Mouse (Mus musculus) cortical plate, adult 2 months (tissue): Measurements from ENCODE around the gene Frmd8. TPM values are rescaled to one million over a fixed set of nuclear protein-coding genes. Genes with fewer than 3 reads are reported as not detected.

Experiments
- H3K27ac ChIP-seq: fragments of 200-500 bp; 2 replicates; pipeline ENCODE4 v1.5.1; 2012; ENCODE audit warnings: low read length, control low read depth, inconsistent platforms; ENCODE audit not compliant: insufficient read depth
- H3K4me1 ChIP-seq: fragments of 200-500 bp; 2 replicates; pipeline ENCODE4 v1.6.1; 2011; ENCODE audit warnings: low read length; ENCODE audit not compliant: control insufficient read depth, insufficient read depth
- H3K4me3 ChIP-seq: fragments of 200-500 bp; 2 replicates; pipeline ENCODE4 v1.5.1; 2011; ENCODE audit warnings: mild to moderate bottlenecking, low read length, control low read depth; ENCODE audit not compliant: insufficient read depth
- CTCF ChIP-seq: fragments of 200-500 bp; IDR thresholded peaks from 2 replicates; pipeline ENCODE4 v1.5.1; 2011; ENCODE audit warnings: mild to moderate bottlenecking, control low read depth, low read length; ENCODE audit not compliant: insufficient read depth; ENCODE audit errors: extremely low read depth
- POLR2A ChIP-seq: fragments of 200-500 bp; IDR thresholded peaks from 2 replicates; pipeline ENCODE4 v1.6.1; 2011; ENCODE audit warnings: mild to moderate bottlenecking, low read length, control low read depth; ENCODE audit not compliant: insufficient read depth; ENCODE audit errors: extremely low read depth
- polyA plus RNA-seq: library from polyadenylated mRNA; depleted of rRNA; stranded (reverse); fragments of >200 nt; gene quantifications from 2 replicates; pipeline ENCODE4 v1.2.3, GENCODE M21; 2012; rRNA removed

Frmd8 gene
- polyA plus RNA-seq, 1 experiment: 22.1 TPM

- Histone ChIP-seq H3K27ac (peak overlapping the region; percentile 98), H3K4me3 (no peak overlapping the region)
Measured at GRCm38 (mm10) chr19:5804371-5804899, 70.6 kb downstream of the Frmd8 start.

DNA sequence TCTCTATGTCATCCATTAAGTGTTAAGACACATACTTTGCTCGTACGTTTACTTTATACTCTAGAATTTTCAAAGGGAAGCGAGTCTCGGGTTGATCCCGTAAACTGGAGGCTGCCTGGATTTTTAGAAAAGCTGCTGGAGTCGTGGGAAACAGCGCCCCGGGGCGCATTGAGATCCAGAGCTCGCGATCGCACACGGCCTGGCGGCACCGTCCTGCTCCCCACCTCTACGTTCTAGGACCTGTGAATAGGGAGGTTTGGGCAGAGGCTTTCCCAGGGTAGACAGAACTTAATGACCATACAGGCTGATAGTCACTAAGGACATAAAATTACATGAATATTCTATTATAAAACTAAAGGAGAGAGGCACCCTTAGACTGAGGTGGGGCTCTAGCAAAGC, 71.2 kb downstream of the Frmd8 start:
- TF ChIP-seq POLR2A (no peak), CTCF (no peak)
- Histone ChIP-seq H3K4me3 (peak overlapping the region; percentile 100; the same call in 1 of the 2 replicates), H3K27ac (peak overlapping the region; percentile 98), H3K4me1 (peaks cover 14% of the 10 kb centered on the region)

More at GRCm38 (mm10) chr19:5804371-5804899, 70.6 kb downstream of the Frmd8 start:
- TF ChIP-seq POLR2A (no peak), CTCF (no peak)
- peaks cover 17% of the 10 kb centered on the region for H3K4me1 ChIP-seq

- TF ChIP-seq POLR2A (peak; percentile 57), CTCF (no peak)
- H3K4me3 ChIP-seq: peak overlapping the region; percentile 100
- peaks cover 12% of the 10 kb centered on the region for H3K4me1 ChIP-seq
- peak overlapping the region; percentile 100 for H3K27ac ChIP-seq
Measured at GRCm38 (mm10) chr19:5803041-5803880, 71.8 kb downstream of the Frmd8 start.

GRCm38 (mm10) chr19:5802787-5803040, 72.4 kb downstream of the Frmd8 start:
- TF ChIP-seq CTCF (no peak), POLR2A (no peak)
- Histone ChIP-seq H3K4me1 (peaks cover 12% of the 10 kb centered on the region), H3K4me3 (peak overlapping the region; percentile 100), H3K27ac (peak overlapping the region; percentile 100)

GRCm38 (mm10) chr19:5802011-5802786, 72.9 kb downstream of the Frmd8 start:
- Histone ChIP-seq H3K4me1 (peaks cover 12% of the 10 kb centered on the region), H3K27ac (peak overlapping the region; percentile 100), H3K4me3 (peak overlapping the region; percentile 100)
- TF ChIP-seq CTCF: no peak
- peak; percentile 100 for TF ChIP-seq POLR2A

- TF ChIP-seq POLR2A (no peak), CTCF (no peak)
- Histone ChIP-seq H3K4me3 (peak overlapping the region; percentile 100), H3K27ac (peak overlapping the region; percentile 83), H3K4me1 (peaks cover 10% of the 10 kb centered on the region)
Measured at GRCm38 (mm10) chr19:5801432-5801964, 73.6 kb downstream of the Frmd8 start.

DNA sequence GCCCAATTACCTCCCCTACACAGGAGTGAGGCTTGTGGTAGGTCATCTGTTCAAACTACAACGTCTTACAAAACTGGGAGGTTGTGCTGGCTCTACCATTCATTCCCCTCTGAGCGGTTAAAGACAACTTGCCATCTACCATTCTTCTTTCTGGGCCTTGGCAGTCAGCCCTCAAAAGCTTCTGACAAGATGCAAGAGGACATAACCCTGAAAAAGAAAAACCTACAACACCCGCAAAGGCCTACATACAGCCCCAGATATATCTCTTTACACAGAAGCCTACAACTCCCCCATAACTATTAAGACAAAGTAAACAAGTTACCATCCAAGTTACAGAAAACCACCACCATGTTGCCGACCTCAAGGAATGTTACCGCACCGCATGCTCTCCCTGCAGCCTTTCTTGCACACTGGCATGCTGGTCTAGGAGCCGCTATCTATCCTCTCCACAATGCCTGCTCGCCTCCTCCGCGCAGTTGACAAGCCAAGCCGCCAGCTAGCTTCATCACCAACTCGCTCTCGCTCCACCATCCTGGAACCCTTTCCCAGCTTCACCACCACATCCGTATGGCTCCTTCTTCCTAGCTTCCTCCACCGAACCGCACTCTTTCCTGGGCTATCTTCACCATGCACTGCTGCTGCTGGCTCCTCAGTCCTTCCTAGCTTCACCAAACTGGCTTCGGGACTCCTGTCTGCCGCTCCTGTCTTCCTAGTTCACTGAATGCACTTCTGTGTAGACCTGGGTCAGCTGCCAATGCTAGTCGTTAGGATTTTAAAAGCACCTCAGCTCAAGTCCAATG, 74.2 kb downstream of the Frmd8 start:
- Histone ChIP-seq H3K27ac (peak overlapping the region; percentile 83), H3K4me1 (peaks cover 6% of the 10 kb centered on the region), H3K4me3 (peak overlapping the region; percentile 100)
- TF ChIP-seq CTCF (no peak), POLR2A (peak; percentile 84)

DNA sequence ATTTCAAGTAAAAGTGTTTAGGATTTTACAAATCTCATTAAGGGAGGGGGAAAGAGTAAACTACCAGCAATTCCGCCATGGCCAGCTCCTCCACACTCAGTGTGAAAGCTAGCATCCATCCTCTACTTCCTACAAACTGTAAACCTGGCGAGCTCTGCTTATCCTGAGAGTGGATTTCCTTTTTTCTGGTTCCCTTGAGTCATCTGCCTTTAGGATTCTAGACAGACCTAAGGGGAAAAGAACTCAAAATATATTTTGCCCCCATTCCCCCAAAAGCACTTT, 74.8 kb downstream of the Frmd8 start:
- peaks cover 6% of the 10 kb centered on the region; the same call in 1 of the 2 replicates for H3K4me1 ChIP-seq
- TF ChIP-seq POLR2A (no peak), CTCF (no peak)
- H3K27ac ChIP-seq: peak overlapping the region; percentile 83
- peak overlapping the region; percentile 100 for H3K4me3 ChIP-seq

Other genes with a start within 250 kb of the Frmd8 start
- gene Rela, start 237.8 kb downstream of the Frmd8 start, polyA plus RNA-seq: 30.9 and 32.5 TPM in 2 replicates
- 16.9 and 17.7 TPM in 2 replicates for gene Sipa1, start 211.6 kb downstream of the Frmd8 start, polyA plus RNA-seq
- 21.1 and 23.1 TPM in 2 replicates for gene Map3k11, start 186.5 kb downstream of the Frmd8 start, polyA plus RNA-seq
- 59.9 and 60.8 TPM in 2 replicates for gene Pcnx3, start 186.4 kb downstream of the Frmd8 start, polyA plus RNA-seq
- 0.09 and 0.23 TPM in 2 replicates for gene Kcnk7, start 170.9 kb downstream of the Frmd8 start, polyA plus RNA-seq
- gene Ehbp1l1, start 149.0 kb downstream of the Frmd8 start, polyA plus RNA-seq: 16.5 and 17.0 TPM in 2 replicates
- 46.7 and 58.6 TPM in 2 replicates for gene Fam89b, start 145.6 kb downstream of the Frmd8 start, polyA plus RNA-seq
- gene Ltbp3, start 134.4 kb downstream of the Frmd8 start, polyA plus RNA-seq: 54.2 and 54.9 TPM in 2 replicates
- gene Scyl1, start 103.9 kb downstream of the Frmd8 start, polyA plus RNA-seq: 120 and 124 TPM in 2 replicates
- 6.6 and 7.4 TPM in 2 replicates for gene Slc25a45, start 2.5 kb upstream of the Frmd8 start, polyA plus RNA-seq
- gene Tigd3, start 18.9 kb upstream of the Frmd8 start, polyA plus RNA-seq: 3.6 and 4.0 TPM in 2 replicates
- gene Dpf2, start 37.7 kb upstream of the Frmd8 start, polyA plus RNA-seq: 96.2 and 99.0 TPM in 2 replicates
- 12.6 and 16.4 TPM in 2 replicates for gene Cdc42ep2, start 49.5 kb upstream of the Frmd8 start, polyA plus RNA-seq
- gene Pola2, start 88.9 kb upstream of the Frmd8 start, polyA plus RNA-seq: 11.7 and 12.9 TPM in 2 replicates
- not detected in 2 replicates for gene Slc22a20, start 110.9 kb upstream of the Frmd8 start, polyA plus RNA-seq
- gene Capn1, start 140.6 kb upstream of the Frmd8 start, polyA plus RNA-seq: 18.5 and 20.1 TPM in 2 replicates
- gene Syvn1, start 171.3 kb upstream of the Frmd8 start, polyA plus RNA-seq: 25.4 and 27.5 TPM in 2 replicates
- gene Mrpl49, start 182.5 kb upstream of the Frmd8 start, polyA plus RNA-seq: 41.4 and 44.4 TPM in 2 replicates
- gene Fau, start 182.6 kb upstream of the Frmd8 start, polyA plus RNA-seq: 920 and 922 TPM in 2 replicates
- gene Znhit2, start 185.9 kb upstream of the Frmd8 start, polyA plus RNA-seq: 58.0 and 58.9 TPM in 2 replicates
- gene Tm7sf2, start 193.1 kb upstream of the Frmd8 start, polyA plus RNA-seq: 59.3 and 60.1 TPM in 2 replicates
- gene Vps51, start 202.0 kb upstream of the Frmd8 start, polyA plus RNA-seq: 97.2 and 98.2 TPM in 2 replicates
- not detected in 2 replicates for gene Tmem262, start 204.8 kb upstream of the Frmd8 start, polyA plus RNA-seq
- 0.67 and 0.83 TPM in 2 replicates for gene Gm28374, start 207.0 kb upstream of the Frmd8 start, polyA plus RNA-seq
- 81.1 and 83.9 TPM in 2 replicates for gene Zfpl1, start 209.7 kb upstream of the Frmd8 start, polyA plus RNA-seq
- gene Cdca5, start 209.7 kb upstream of the Frmd8 start, polyA plus RNA-seq: 0.15 and 0.44 TPM in 2 replicates
- not detected in 2 replicates for gene AC131692.1, start 219.1 kb upstream of the Frmd8 start, polyA plus RNA-seq
- gene Naaladl1, start 230.5 kb upstream of the Frmd8 start, polyA plus RNA-seq: 0.13 and 0.21 TPM in 2 replicates
- gene Sac3d1, start 243.4 kb upstream of the Frmd8 start, polyA plus RNA-seq: 31.8 and 35.1 TPM in 2 replicates